Mouse (Mus musculus) C2C12 (cell line): ENCODE data around the gene Gm853.

Experiments
- CEBPB ChIP-seq: IDR thresholded peaks from one replicate; pipeline ENCODE4 v1.6.1; 2011; ENCODE audit warnings: low read depth, mild to moderate bottlenecking, control low read depth, moderate library complexity
- CTCF ChIP-seq: IDR thresholded peaks from one replicate; pipeline ENCODE4 v1.5.1; 2011; ENCODE audit not compliant: control insufficient read depth, insufficient read depth, insufficient read length
- FOSL1 ChIP-seq: IDR thresholded peaks from one replicate; pipeline ENCODE4 v1.8.0; 2011; ENCODE audit warnings: mild to moderate bottlenecking, low read length; ENCODE audit not compliant: poor library complexity, insufficient read depth, severe bottlenecking
- MAX ChIP-seq: IDR thresholded peaks from one replicate; pipeline ENCODE4 v1.6.1; 2011; ENCODE audit warnings: mild to moderate bottlenecking, control low read depth
- MYOD1 ChIP-seq: IDR thresholded peaks from one replicate; pipeline ENCODE4 v1.6.1; 2011; ENCODE audit warnings: low read depth; ENCODE audit not compliant: control insufficient read depth, insufficient read length
- MYOG ChIP-seq: IDR thresholded peaks from one replicate; pipeline ENCODE4 v1.6.1; 2011; ENCODE audit not compliant: control insufficient read depth, insufficient read length; ENCODE audit errors: extremely low read depth
- USF1 ChIP-seq: IDR thresholded peaks from one replicate; pipeline ENCODE4 v1.6.1; 2011; ENCODE audit warnings: low read depth, mild to moderate bottlenecking, control low read depth, moderate library complexity

GRCm38 (mm10) chr4:130211870-130212269 lies 10.3 kb downstream of the Gm853 start:
- TF ChIP-seq CTCF, result no peak
- no peak for TF ChIP-seq MYOD1
- no peak for TF ChIP-seq MYOG
- TF ChIP-seq CEBPB, result no peak
- no peak for TF ChIP-seq MAX
- TF ChIP-seq USF1, result no peak
- TF ChIP-seq FOSL1, result no peak
